Mouse (Mus musculus) ES-Bruce4 (cell line): Measurements from ENCODE around the gene B3gnt6.

Experiments used
- CTCF ChIP-seq: IDR thresholded peaks from one replicate; pipeline ENCODE4 v1.8.1; 2011; ENCODE audit warnings: low read depth, low read length
- EP300 ChIP-seq: IDR thresholded peaks from 2 replicates; pipeline ENCODE4 v1.6.1; 2011; ENCODE audit warnings: low read depth, low read length; ENCODE audit not compliant: insufficient read depth
- POLR2A ChIP-seq: IDR thresholded peaks from one replicate; pipeline ENCODE4 v1.8.1; 2011; ENCODE audit warnings: low read length; ENCODE audit not compliant: insufficient read depth

GRCm38 (mm10) chr7:98188238-98188637 is 11.0 kb downstream of the B3gnt6 start:
- no peak for TF ChIP-seq EP300
- no peak for TF ChIP-seq POLR2A
- TF ChIP-seq CTCF: no peak
